Mouse (Mus musculus): ENCODE measurements at regions not wholly inside any gene's neighbourhood (a gene's known extent, or its start where the extent isn't known, plus 50 kb on each side); places are given as distances from the start of the nearest gene placed in this dataset.

GRCm38 (mm10) chr14:45984135-45984892 is 326.4 kb upstream of the Ddhd1 start:
- 0 out of 2 replicates have a peak overlapping the region, but pooled peaks have one; percentile 14 for H3K4me2 ChIP-seq
- H3K9me3 ChIP-seq = no peaks in the 10 kb centered on the region

GRCm38 (mm10) chr14:45992041-45992869 is 334.3 kb upstream of the Ddhd1 start:
- peaks cover 15% of the 10 kb centered on the region for H3K4me1 ChIP-seq
- no peak overlapping the region for H3K27ac ChIP-seq (replicated peaks)
- no peaks in the 10 kb centered on the region for H3K27me3 ChIP-seq (replicated peaks)
- H3K9me3 ChIP-seq = no peaks in the 10 kb centered on the region
- no peak overlapping the region for H3K4me3 ChIP-seq
- H3K4me2 ChIP-seq = no peak overlapping the region
- no peak overlapping the region for H3K9ac ChIP-seq
- 59% methylated on average over 17 of the region's 17 CpGs for WGBS
- no peak for ATAC-seq (ENCODE audit: extremely low read depth, insufficient number of reproducible peaks, low FRiP score, low TSS enrichment)
- H3K36me3 ChIP-seq = no peaks in the 10 kb centered on the region

More at GRCm38 (mm10) chr14:45984135-45984892, 326.4 kb upstream of the Ddhd1 start:
- no peak overlapping the region for H3K27ac ChIP-seq (replicated peaks)
- no peaks in the 10 kb centered on the region for H3K27me3 ChIP-seq (replicated peaks)
- WGBS = 72% methylated on average over 20 of the region's 20 CpGs
- H3K36me3 ChIP-seq = no peaks in the 10 kb centered on the region
- no peaks in the 10 kb centered on the region for H3K4me1 ChIP-seq
- no peak overlapping the region for H3K9ac ChIP-seq
- ATAC-seq (ENCODE audit: extremely low read depth, insufficient number of reproducible peaks, low FRiP score, low TSS enrichment) = no peak
- H3K4me3 ChIP-seq = no peak overlapping the region

- Histone ChIP-seq H3K9me3 (no peaks in the 10 kb centered on the region), H3K36me3 (no peaks in the 10 kb centered on the region), H3K4me3 (no peak overlapping the region), H3K9ac (no peak overlapping the region), H3K4me2 (no peak overlapping the region), H3K4me1 (peaks cover 15% of the 10 kb centered on the region), H3K27ac (replicated peaks) (no peak overlapping the region), H3K27me3 (replicated peaks) (no peaks in the 10 kb centered on the region)
- no peak for ATAC-seq (ENCODE audit: extremely low read depth, insufficient number of reproducible peaks, low FRiP score, low TSS enrichment)
- 65% methylated on average over 4 of the region's 4 CpGs for WGBS
These were observed 334.9 kb upstream of the Ddhd1 start for GRCm38 (mm10) chr14:45992870-45993135.

- Histone ChIP-seq H3K4me3 (no peak overlapping the region), H3K9ac (no peak overlapping the region), H3K36me3 (no peaks in the 10 kb centered on the region), H3K4me1 (peaks cover 15% of the 10 kb centered on the region), H3K27ac (replicated peaks) (no peak overlapping the region), H3K27me3 (replicated peaks) (no peaks in the 10 kb centered on the region), H3K9me3 (no peaks in the 10 kb centered on the region), H3K4me2 (no peak overlapping the region)
- ATAC-seq (ENCODE audit: extremely low read depth, insufficient number of reproducible peaks, low FRiP score, low TSS enrichment) = no peak
- 5% methylated on average over 3 of the region's 3 CpGs for WGBS
These were observed 335.7 kb upstream of the Ddhd1 start for GRCm38 (mm10) chr14:45993669-45994068.

GRCm38 (mm10) chr14:45996760-45997159 is 338.8 kb upstream of the Ddhd1 start:
- Histone ChIP-seq H3K9ac (no peak overlapping the region), H3K9me3 (no peaks in the 10 kb centered on the region), H3K4me2 (no peak overlapping the region), H3K4me3 (no peak overlapping the region), H3K36me3 (no peaks in the 10 kb centered on the region), H3K27ac (replicated peaks) (0 out of 2 replicates have a peak overlapping the region, but pooled peaks have one; percentile 8), H3K4me1 (peaks cover 13% of the 10 kb centered on the region), H3K27me3 (replicated peaks) (no peaks in the 10 kb centered on the region)
- 29% methylated on average over 5 of the region's 5 CpGs for WGBS
- ATAC-seq (ENCODE audit: extremely low read depth, insufficient number of reproducible peaks, low FRiP score, low TSS enrichment) = no peak

GRCm38 (mm10) chr14:46004078-46004477 is 346.1 kb upstream of the Ddhd1 start:
- Histone ChIP-seq H3K9ac (no peak overlapping the region), H3K27ac (replicated peaks) (no peak overlapping the region), H3K4me2 (no peak overlapping the region), H3K4me3 (no peak overlapping the region), H3K27me3 (replicated peaks) (no peaks in the 10 kb centered on the region), H3K4me1 (no peaks in the 10 kb centered on the region), H3K9me3 (no peaks in the 10 kb centered on the region), H3K36me3 (no peaks in the 10 kb centered on the region)
- WGBS = 66% methylated on average over 6 of the region's 6 CpGs
- no peak for ATAC-seq (ENCODE audit: extremely low read depth, insufficient number of reproducible peaks, low FRiP score, low TSS enrichment)

GRCm38 (mm10) chr14:46005307-46005706 is 347.4 kb upstream of the Ddhd1 start:
- no peak overlapping the region for H3K4me3 ChIP-seq
- H3K27me3 ChIP-seq (replicated peaks) = no peaks in the 10 kb centered on the region
- ATAC-seq (ENCODE audit: extremely low read depth, insufficient number of reproducible peaks, low FRiP score, low TSS enrichment) = no peak
- no peaks in the 10 kb centered on the region for H3K9me3 ChIP-seq
- WGBS = 41% methylated on average over 4 of the region's 4 CpGs
- no peaks in the 10 kb centered on the region for H3K4me1 ChIP-seq
- H3K27ac ChIP-seq (replicated peaks) = no peak overlapping the region
- H3K9ac ChIP-seq = no peak overlapping the region
- H3K36me3 ChIP-seq = no peaks in the 10 kb centered on the region
- H3K4me2 ChIP-seq = no peak overlapping the region

GRCm38 (mm10) chr14:46013232-46013631 is 355.3 kb upstream of the Ddhd1 start:
- peaks cover 16% of the 10 kb centered on the region for H3K4me1 ChIP-seq
- no peaks in the 10 kb centered on the region for H3K27me3 ChIP-seq (replicated peaks)
- no peak overlapping the region for H3K4me3 ChIP-seq
- no peaks in the 10 kb centered on the region for H3K9me3 ChIP-seq
- WGBS = 91% methylated on average over 2 of the region's 2 CpGs
- ATAC-seq (ENCODE audit: extremely low read depth, insufficient number of reproducible peaks, low FRiP score, low TSS enrichment) = no peak
- no peak overlapping the region for H3K4me2 ChIP-seq
- H3K9ac ChIP-seq = no peak overlapping the region
- H3K27ac ChIP-seq (replicated peaks) = no peak overlapping the region
- no peaks in the 10 kb centered on the region for H3K36me3 ChIP-seq

- no peak overlapping the region for H3K9ac ChIP-seq
- no peaks in the 10 kb centered on the region for H3K9me3 ChIP-seq
- no peaks in the 10 kb centered on the region for H3K27me3 ChIP-seq (replicated peaks)
- no peak overlapping the region for H3K27ac ChIP-seq (replicated peaks)
- H3K4me3 ChIP-seq = no peak overlapping the region
- ATAC-seq (ENCODE audit: extremely low read depth, insufficient number of reproducible peaks, low FRiP score, low TSS enrichment) = no peak
- WGBS = 44% methylated on average over 2 of the region's 2 CpGs
- no peaks in the 10 kb centered on the region for H3K36me3 ChIP-seq
- H3K4me1 ChIP-seq = peaks cover 25% of the 10 kb centered on the region
- no peak overlapping the region for H3K4me2 ChIP-seq
These were observed 356.1 kb upstream of the Ddhd1 start for GRCm38 (mm10) chr14:46014090-46014489.

- H3K27ac ChIP-seq (replicated peaks) = no peak overlapping the region
- H3K36me3 ChIP-seq = no peaks in the 10 kb centered on the region
- ATAC-seq (ENCODE audit: extremely low read depth, insufficient number of reproducible peaks, low FRiP score, low TSS enrichment) = no peak
- H3K9me3 ChIP-seq = no peaks in the 10 kb centered on the region
- H3K4me1 ChIP-seq = peaks cover 25% of the 10 kb centered on the region
- no peak overlapping the region for H3K4me3 ChIP-seq
- no peak overlapping the region for H3K4me2 ChIP-seq
- no peak overlapping the region for H3K9ac ChIP-seq
- 80% methylated on average over 6 of the region's 6 CpGs for WGBS
- no peaks in the 10 kb centered on the region for H3K27me3 ChIP-seq (replicated peaks)
These were observed 357.9 kb upstream of the Ddhd1 start for GRCm38 (mm10) chr14:46015682-46016400.

GRCm38 (mm10) chr14:46016701-46017106 is 358.8 kb upstream of the Ddhd1 start:
- no peaks in the 10 kb centered on the region for H3K36me3 ChIP-seq
- no peak overlapping the region for H3K4me2 ChIP-seq
- no peak overlapping the region for H3K4me3 ChIP-seq
- H3K4me1 ChIP-seq = peaks cover 25% of the 10 kb centered on the region
- 48% methylated on average over 4 of the region's 4 CpGs for WGBS
- H3K27me3 ChIP-seq (replicated peaks) = no peaks in the 10 kb centered on the region
- H3K27ac ChIP-seq (replicated peaks) = no peak overlapping the region
- ATAC-seq (ENCODE audit: extremely low read depth, insufficient number of reproducible peaks, low FRiP score, low TSS enrichment) = no peak
- no peaks in the 10 kb centered on the region for H3K9me3 ChIP-seq
- no peak overlapping the region for H3K9ac ChIP-seq
